Mouse (Mus musculus): Measurements from ENCODE around the gene Chrm3.

DNA sequence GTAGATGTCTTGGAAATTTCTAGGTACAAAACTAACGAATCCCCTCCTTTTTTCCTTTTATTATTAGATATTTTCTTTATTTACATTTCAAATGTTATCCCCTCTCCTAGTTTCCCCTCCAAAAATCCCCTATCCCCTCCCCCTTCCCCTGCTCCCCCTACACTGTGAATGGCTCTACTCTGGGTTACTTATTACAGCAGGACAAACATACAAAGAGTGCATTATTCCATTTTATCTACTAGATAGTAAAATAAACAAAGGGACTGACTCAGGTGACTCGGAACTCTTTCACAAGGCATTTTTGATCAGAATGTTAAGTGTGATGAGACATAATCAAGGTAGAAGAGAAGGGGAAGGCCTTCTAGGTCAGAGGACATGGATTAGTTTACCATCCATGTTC is 148.5 kb downstream of the Chrm3 start:
- TF ChIP-seq POLR2AphosphoS2 (IDR thresholded peaks at IDR 0.05; ENCODE audit: insufficient read length, low read depth): no peak
- TF ChIP-seq MAX (IDR thresholded peaks at IDR 0.05; ENCODE audit: low read depth): no peak
- no peak for TF ChIP-seq MYOD1 (IDR thresholded peaks at IDR 0.05; ENCODE audit: control insufficient read depth in 1 of 3, insufficient read length in 2 of 3, low read depth in 2 of 3)
- TF ChIP-seq POLR2A (IDR thresholded peaks at IDR 0.05; ENCODE audit: insufficient read length, low read depth): no peak
- TF ChIP-seq MYOG (IDR thresholded peaks at IDR 0.05; ENCODE audit: control insufficient read depth in 1 of 3, insufficient read depth in 1 of 3, insufficient read length in 2 of 3, low read depth in 2 of 3): no peak
- no peak for TF ChIP-seq SRF (IDR thresholded peaks at IDR 0.05; ENCODE audit: control insufficient read depth, insufficient read length, low read depth)
- no peak for TF ChIP-seq E2F4 (IDR thresholded peaks at IDR 0.05; ENCODE audit: insufficient read depth)
- no peak for TF ChIP-seq TCF12 (IDR thresholded peaks at IDR 0.05; ENCODE audit: insufficient read depth, poor library complexity, severe bottlenecking)
- no peak for TF ChIP-seq USF1 (IDR thresholded peaks at IDR 0.05; ENCODE audit: low read depth)
- no peak for TF ChIP-seq CEBPB (IDR thresholded peaks at IDR 0.05; ENCODE audit: insufficient read depth, poor library complexity, severe bottlenecking)
- TF ChIP-seq REST (IDR thresholded peaks at IDR 0.05; ENCODE audit: insufficient read depth, insufficient read length): no peak

All from myocyte (in vitro differentiated cells).